Mouse (Mus musculus): Measurements from ENCODE around the gene Abcc12. TPM values are rescaled to one million over a fixed set of nuclear protein-coding genes. Genes with fewer than 3 reads are reported as not detected.

The Abcc12 gene
- polyA plus RNA-seq, 1 experiment from 2014 or later = 0.12 TPM

GRCm38 (mm10) chr8:86495056-86495455 is 85.4 kb downstream of the Abcc12 start:
- Histone ChIP-seq H3K27me3 (replicated peaks) (no peaks in the 10 kb centered on the region), H3K27ac (replicated peaks) (no peak overlapping the region), H3K4me2 (no peak overlapping the region), H3K9ac (replicated peaks) (no peak overlapping the region), H3K4me3 (replicated peaks) (no peak overlapping the region), H3K9me3 (replicated peaks) (no peaks in the 10 kb centered on the region), H3K36me3 (no peaks in the 10 kb centered on the region), H3K4me1 (no peaks in the 10 kb centered on the region)
- ATAC-seq (ENCODE audit: low FRiP score) = no peak
- 69% methylated on average over 4 of the region's 4 CpGs for WGBS

- Histone ChIP-seq H3K4me2 (no peak overlapping the region), H3K9me3 (replicated peaks) (no peaks in the 10 kb centered on the region), H3K4me1 (no peaks in the 10 kb centered on the region), H3K27me3 (replicated peaks) (no peaks in the 10 kb centered on the region), H3K36me3 (no peaks in the 10 kb centered on the region), H3K9ac (replicated peaks) (no peak overlapping the region), H3K27ac (replicated peaks) (no peak overlapping the region), H3K4me3 (replicated peaks) (no peak overlapping the region)
- 67% methylated on average over 1 of the region's 1 CpGs for WGBS
- ATAC-seq (ENCODE audit: low FRiP score) = no peak
Measured at GRCm38 (mm10) chr8:86493841-86494240, 86.6 kb downstream of the Abcc12 start.

DNA sequence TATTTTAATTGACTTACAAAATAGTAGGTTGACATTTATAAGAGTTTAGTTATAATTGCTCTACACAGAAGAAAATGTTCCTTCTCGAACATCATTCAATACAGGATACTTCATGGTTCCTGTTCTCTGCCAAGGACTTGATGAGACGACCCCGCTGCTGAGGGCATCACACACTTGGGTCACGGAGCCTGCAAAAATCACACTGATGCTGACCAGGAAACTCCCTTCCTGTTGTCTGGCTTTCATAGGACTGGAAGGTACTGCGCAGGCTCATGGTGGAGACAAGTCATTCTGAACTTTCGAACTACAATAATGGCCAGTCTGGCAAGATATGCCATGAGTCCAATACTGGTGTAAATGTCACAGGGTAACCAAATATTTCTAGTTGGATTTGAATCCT is 95.1 kb downstream of the Abcc12 start:
- H3K27me3 ChIP-seq (replicated peaks) = no peaks in the 10 kb centered on the region
- H3K9me3 ChIP-seq (replicated peaks) = no peaks in the 10 kb centered on the region
- no peaks in the 10 kb centered on the region for H3K36me3 ChIP-seq
- ATAC-seq (ENCODE audit: low FRiP score) = no peak
- no peaks in the 10 kb centered on the region for H3K4me1 ChIP-seq
- H3K27ac ChIP-seq (replicated peaks) = no peak overlapping the region
- 94% methylated on average over 6 of the region's 6 CpGs for WGBS
- H3K9ac ChIP-seq (replicated peaks) = no peak overlapping the region
- H3K4me2 ChIP-seq = no peak overlapping the region
- no peak overlapping the region for H3K4me3 ChIP-seq (replicated peaks)

GRCm38 (mm10) chr8:86484244-86484643 is 96.2 kb downstream of the Abcc12 start:
- no peaks in the 10 kb centered on the region for H3K27me3 ChIP-seq (replicated peaks)
- no peaks in the 10 kb centered on the region for H3K9me3 ChIP-seq (replicated peaks)
- no peaks in the 10 kb centered on the region for H3K36me3 ChIP-seq
- H3K4me1 ChIP-seq = no peaks in the 10 kb centered on the region
- ATAC-seq (ENCODE audit: low FRiP score) = no peak
- H3K9ac ChIP-seq (replicated peaks) = no peak overlapping the region
- no peak overlapping the region for H3K4me3 ChIP-seq (replicated peaks)
- no peak overlapping the region for H3K27ac ChIP-seq (replicated peaks)
- H3K4me2 ChIP-seq = no peak overlapping the region

DNA sequence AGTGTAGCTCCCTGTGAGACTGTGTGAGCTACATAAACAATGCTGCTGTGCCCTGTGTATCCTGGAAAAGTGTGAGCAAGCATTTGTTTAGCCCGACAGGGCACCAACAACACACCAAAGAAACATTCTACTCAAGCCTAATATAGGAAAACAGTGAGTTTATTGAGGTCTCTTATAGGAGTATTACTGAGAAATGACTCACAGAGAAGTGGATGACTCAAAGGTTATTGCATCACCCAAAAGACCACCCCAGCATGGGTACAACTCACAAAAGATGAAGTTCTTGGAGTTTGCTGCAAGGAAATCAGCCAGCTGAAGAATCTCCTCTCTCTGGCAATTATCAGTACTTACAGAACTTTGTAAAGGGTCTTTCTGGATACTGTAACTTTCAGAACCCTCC is 98.4 kb downstream of the Abcc12 start:
- Histone ChIP-seq H3K9ac (replicated peaks) (no peak overlapping the region), H3K36me3 (no peaks in the 10 kb centered on the region), H3K4me3 (replicated peaks) (no peak overlapping the region), H3K9me3 (replicated peaks) (no peaks in the 10 kb centered on the region), H3K4me2 (no peak overlapping the region), H3K27me3 (replicated peaks) (no peaks in the 10 kb centered on the region), H3K4me1 (no peaks in the 10 kb centered on the region), H3K27ac (replicated peaks) (no peak overlapping the region)
- WGBS = 88% methylated on average over 1 of the region's 1 CpGs
- ATAC-seq (ENCODE audit: low FRiP score) = no peak

DNA sequence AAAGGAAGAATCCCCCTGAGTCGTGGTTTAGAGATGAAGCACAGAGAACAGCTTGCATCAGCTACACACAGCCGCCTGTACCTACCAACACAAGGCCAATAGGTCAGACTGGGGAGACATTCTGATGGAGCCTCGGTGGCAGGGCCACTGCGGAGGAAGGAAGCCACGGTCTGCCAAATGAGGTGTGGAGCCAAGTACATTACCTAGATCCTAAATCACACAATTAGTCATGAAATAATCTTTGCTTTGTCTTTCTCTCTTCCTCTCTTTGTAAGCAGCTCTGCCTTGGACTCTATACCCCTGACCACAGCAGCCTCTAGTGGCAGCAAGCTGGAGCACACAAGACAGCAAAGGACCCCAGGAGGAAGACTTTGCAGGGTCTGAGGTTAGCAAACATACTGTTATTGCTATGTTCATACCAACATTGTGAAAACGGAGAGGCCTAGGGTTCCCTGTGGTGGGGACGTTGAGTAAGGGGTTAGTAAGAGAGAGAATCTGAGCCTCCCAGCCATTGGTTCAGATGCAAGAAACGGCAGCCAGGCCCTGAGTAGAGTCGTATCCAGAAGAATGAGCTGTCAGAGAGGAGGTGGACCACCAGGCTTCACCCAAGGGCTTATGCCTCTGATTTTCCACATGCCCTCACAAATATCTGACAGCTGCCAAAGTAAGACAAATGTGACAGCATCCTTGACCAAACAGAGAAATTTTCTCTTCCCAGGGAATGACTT is 104.6 kb downstream of the Abcc12 start:
- Histone ChIP-seq H3K27ac (replicated peaks) (peak overlapping the region; percentile 61; the same call in 1 of the 2 replicates), H3K4me2 (0 out of 2 replicates have a peak overlapping the region, but pooled peaks have one; percentile 11), H3K4me3 (replicated peaks) (no peak overlapping the region), H3K9me3 (replicated peaks) (no peaks in the 10 kb centered on the region), H3K27me3 (replicated peaks) (no peaks in the 10 kb centered on the region), H3K4me1 (peaks cover 13% of the 10 kb centered on the region; the same call in 1 of the 2 replicates), H3K9ac (replicated peaks) (peak overlapping the region; percentile 29; the same call in 1 of the 2 replicates), H3K36me3 (no peaks in the 10 kb centered on the region)
- 43% methylated on average over 9 of the region's 9 CpGs for WGBS
- peak; percentile 87 for ATAC-seq (ENCODE audit: low FRiP score)

- Histone ChIP-seq H3K27me3 (replicated peaks) (no peaks in the 10 kb centered on the region), H3K36me3 (no peaks in the 10 kb centered on the region), H3K4me1 (peaks cover 13% of the 10 kb centered on the region; the same call in 1 of the 2 replicates), H3K4me2 (no peak overlapping the region), H3K4me3 (replicated peaks) (no peak overlapping the region), H3K9me3 (replicated peaks) (no peaks in the 10 kb centered on the region), H3K27ac (replicated peaks) (no peak overlapping the region), H3K9ac (replicated peaks) (no peak overlapping the region)
- 94% methylated on average over 4 of the region's 4 CpGs for WGBS
- no peak for ATAC-seq (ENCODE audit: low FRiP score)
Measured at GRCm38 (mm10) chr8:86474461-86474860, 106.0 kb downstream of the Abcc12 start.

- ATAC-seq (ENCODE audit: low FRiP score) = no peak
- H3K9ac ChIP-seq (replicated peaks) = no peak overlapping the region
- H3K4me3 ChIP-seq (replicated peaks) = no peak overlapping the region
- 62% methylated on average over 6 of the region's 6 CpGs for WGBS
- no peak overlapping the region for H3K27ac ChIP-seq (replicated peaks)
- no peaks in the 10 kb centered on the region for H3K36me3 ChIP-seq
- H3K4me1 ChIP-seq = peaks cover 13% of the 10 kb centered on the region; the same call in 1 of the 2 replicates
- H3K27me3 ChIP-seq (replicated peaks) = no peaks in the 10 kb centered on the region
- no peaks in the 10 kb centered on the region for H3K9me3 ChIP-seq (replicated peaks)
- H3K4me2 ChIP-seq = no peak overlapping the region
Measured at GRCm38 (mm10) chr8:86473121-86473520, 107.4 kb downstream of the Abcc12 start.

- peaks cover 7% of the 10 kb centered on the region; the same call in 1 of the 2 replicates for H3K4me1 ChIP-seq
- no peaks in the 10 kb centered on the region for H3K27me3 ChIP-seq (replicated peaks)
- no peak overlapping the region for H3K27ac ChIP-seq (replicated peaks)
- H3K9me3 ChIP-seq (replicated peaks) = no peaks in the 10 kb centered on the region
- no peak overlapping the region for H3K4me2 ChIP-seq
- no peaks in the 10 kb centered on the region for H3K36me3 ChIP-seq
- WGBS = 87% methylated on average over 2 of the region's 2 CpGs
- ATAC-seq (ENCODE audit: low FRiP score) = no peak
- H3K9ac ChIP-seq (replicated peaks) = no peak overlapping the region
- H3K4me3 ChIP-seq (replicated peaks) = no peak overlapping the region
Measured at GRCm38 (mm10) chr8:86470717-86471116, 109.8 kb downstream of the Abcc12 start.

DNA sequence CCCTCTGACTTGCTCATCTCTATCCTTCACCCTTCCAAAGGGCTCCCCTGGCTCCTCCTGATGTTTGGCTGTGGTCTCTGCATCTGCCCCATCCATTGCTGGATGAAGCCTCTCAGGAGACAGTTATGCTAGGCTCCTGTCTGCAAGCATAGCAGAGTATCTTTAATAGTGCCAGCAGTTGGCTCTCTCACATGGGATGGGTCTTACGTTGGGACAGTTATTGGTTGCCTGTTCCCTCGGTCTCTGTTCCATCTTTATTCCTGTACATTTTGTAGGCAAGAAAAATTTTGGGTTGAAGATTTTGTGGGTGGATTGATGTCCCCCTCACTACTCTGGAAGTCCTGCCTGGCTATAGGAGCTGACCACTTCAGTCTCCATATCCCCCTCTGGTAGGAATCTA is 117.3 kb downstream of the Abcc12 start:
- H3K27ac ChIP-seq (replicated peaks) = no peak overlapping the region
- no peak overlapping the region for H3K9ac ChIP-seq (replicated peaks)
- H3K4me2 ChIP-seq = no peak overlapping the region
- H3K36me3 ChIP-seq = no peaks in the 10 kb centered on the region
- H3K27me3 ChIP-seq (replicated peaks) = no peaks in the 10 kb centered on the region
- WGBS = 100% methylated on average over 2 of the region's 2 CpGs
- H3K4me1 ChIP-seq = 0 out of 2 replicates have a peak, but pooled peaks cover 3% of the 10 kb centered on the region
- ATAC-seq (ENCODE audit: low FRiP score) = no peak
- H3K4me3 ChIP-seq (replicated peaks) = no peak overlapping the region
- no peaks in the 10 kb centered on the region for H3K9me3 ChIP-seq (replicated peaks)

DNA sequence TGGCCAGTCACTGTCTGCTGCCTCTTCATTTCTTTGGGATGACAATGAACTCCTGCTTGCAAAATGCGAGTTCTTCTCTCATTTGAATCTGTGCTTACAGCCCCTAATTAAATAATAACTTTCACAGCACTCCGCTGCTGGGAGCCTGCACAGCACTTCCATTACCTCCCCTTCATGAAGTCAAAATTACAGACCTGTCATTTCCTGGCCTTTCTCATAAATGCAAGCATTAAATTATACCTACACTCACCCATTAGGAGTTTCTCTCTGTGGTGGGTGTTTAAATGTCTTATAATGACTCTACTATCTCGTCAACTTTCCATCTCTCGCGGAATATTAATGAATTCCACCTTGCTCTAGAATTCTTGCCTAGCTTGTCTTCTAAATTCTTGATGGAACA is 120.1 kb downstream of the Abcc12 start:
- Histone ChIP-seq H3K27ac (replicated peaks) (no peak overlapping the region), H3K27me3 (replicated peaks) (no peaks in the 10 kb centered on the region), H3K9me3 (replicated peaks) (no peaks in the 10 kb centered on the region), H3K36me3 (no peaks in the 10 kb centered on the region), H3K4me2 (no peak overlapping the region), H3K4me3 (replicated peaks) (no peak overlapping the region), H3K4me1 (0 out of 2 replicates have a peak, but pooled peaks cover 3% of the 10 kb centered on the region), H3K9ac (replicated peaks) (no peak overlapping the region)
- ATAC-seq (ENCODE audit: low FRiP score) = no peak
- WGBS = 61% methylated on average over 5 of the region's 5 CpGs

GRCm38 (mm10) chr8:86453697-86454480 is 126.6 kb downstream of the Abcc12 start:
- H3K36me3 ChIP-seq = no peaks in the 10 kb centered on the region
- H3K9me3 ChIP-seq (replicated peaks) = no peaks in the 10 kb centered on the region
- no peak overlapping the region for H3K4me3 ChIP-seq (replicated peaks)
- WGBS = 79% methylated on average over 11 of the region's 11 CpGs
- H3K9ac ChIP-seq (replicated peaks) = no peak overlapping the region
- H3K27ac ChIP-seq (replicated peaks) = no peak overlapping the region
- no peak for ATAC-seq (ENCODE audit: low FRiP score)
- H3K27me3 ChIP-seq (replicated peaks) = no peaks in the 10 kb centered on the region
- no peak overlapping the region for H3K4me2 ChIP-seq
- H3K4me1 ChIP-seq = no peaks in the 10 kb centered on the region
